Mouse (Mus musculus): ENCODE data around the gene Myh10.

DNA sequence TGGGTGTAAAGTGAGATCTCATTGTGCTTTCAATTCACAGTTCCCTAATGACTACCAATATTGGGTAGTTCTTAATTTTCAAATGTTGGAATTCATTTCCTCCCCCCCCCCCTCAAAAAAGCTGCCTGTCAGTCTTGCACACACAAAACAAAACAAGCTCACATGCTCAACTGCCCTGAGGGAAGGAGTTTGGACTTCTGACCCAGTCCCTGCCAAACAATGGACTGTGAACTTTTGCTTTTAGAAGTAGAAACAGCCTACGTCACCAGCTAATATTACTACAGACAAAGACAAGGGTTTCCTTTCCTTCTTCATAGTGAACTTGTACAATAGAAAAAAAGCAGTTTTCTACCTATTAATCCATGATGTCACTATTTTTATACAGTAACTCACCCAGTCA is 2.1 kb upstream of the Myh10 start:
- TF ChIP-seq CTCF (conservative IDR thresholded peaks at IDR 0.05; ENCODE audit: low read length) (no peak), POU5F1 (IDR thresholded peaks at IDR 0.05; ENCODE audit: borderline replicate concordance, low read length) (no peak), NANOG (IDR thresholded peaks at IDR 0.05; ENCODE audit: borderline replicate concordance, low read length) (no peak)

Measured in E14TG2a.4 (cell line).